Mouse (Mus musculus) kidney, embryonic 15.5 days (tissue): ENCODE measurements around the gene Gm38655. TPM values are rescaled to one million over a fixed set of nuclear protein-coding genes. Genes with fewer than 3 reads are reported as not detected.

ENCODE experiments used
- ATAC-seq: fragments of 200-750 bp; cut with Nextera tagmentation; replicated peaks from 2 replicates; pipeline ENCODE4 v1.8.0; 2017; ENCODE audit warnings: moderate TSS enrichment; ENCODE audit not compliant: low FRiP score
- H3K27ac ChIP-seq: fragments of 300-500 bp; sonication (generic); 2 replicates; pipeline ENCODE4 v1.5.1; 2015; ENCODE audit warnings: mild to moderate bottlenecking, inconsistent platforms
- H3K27me3 ChIP-seq: fragments of 300-500 bp; sonication (generic); 2 replicates; pipeline ENCODE4 v1.6.1; 2015; ENCODE audit warnings: inconsistent platforms
- H3K36me3 ChIP-seq: fragments of 300-500 bp; sonication (generic); 2 replicates; pipeline ENCODE4 v1.6.1; 2015; ENCODE audit warnings: inconsistent platforms
- H3K4me1 ChIP-seq: fragments of 300-500 bp; sonication (generic); 2 replicates; pipeline ENCODE4 v1.6.1; 2015; ENCODE audit warnings: inconsistent platforms
- H3K4me2 ChIP-seq: fragments of 300-500 bp; sonication (generic); 2 replicates; pipeline ENCODE4 v1.6.1; 2015; ENCODE audit warnings: moderate library complexity, mild to moderate bottlenecking, inconsistent platforms
- H3K4me3 ChIP-seq: fragments of 300-500 bp; sonication (generic); replicated peaks from 2 replicates; pipeline ENCODE4 v1.5.1; 2015; ENCODE audit warnings: mild to moderate bottlenecking, inconsistent platforms
- H3K9ac ChIP-seq: fragments of 300-500 bp; sonication (generic); 2 replicates; pipeline ENCODE4 v1.6.1; 2015; ENCODE audit warnings: mild to moderate bottlenecking, inconsistent platforms
- H3K9me3 ChIP-seq: fragments of 300-500 bp; sonication (generic); replicated peaks from 2 replicates; pipeline ENCODE4 v1.6.1; 2016; ENCODE audit warnings: inconsistent platforms
- WGBS: fragments of 180-500 bp; shearing (Covaris S2); methylation state at CpG from one replicate; pipeline ENCODE4 v1.1.7; 2015; ENCODE audit warnings: mixed read lengths; 5-methylcytosine and 5-hydroxymethylcytosine counted together
- polyA plus RNA-seq: library from polyadenylated mRNA; unstranded; fragments of >200 nt; fragmentation: Nextera tagmentation; extraction: Ambion mirVana; gene quantifications from 2 replicates; pipeline ENCODE4 v1.2.1, GENCODE M21; 2015

The Gm38655 gene
- polyA plus RNA-seq, 1 experiment from 2014 or later = not detected

DNA sequence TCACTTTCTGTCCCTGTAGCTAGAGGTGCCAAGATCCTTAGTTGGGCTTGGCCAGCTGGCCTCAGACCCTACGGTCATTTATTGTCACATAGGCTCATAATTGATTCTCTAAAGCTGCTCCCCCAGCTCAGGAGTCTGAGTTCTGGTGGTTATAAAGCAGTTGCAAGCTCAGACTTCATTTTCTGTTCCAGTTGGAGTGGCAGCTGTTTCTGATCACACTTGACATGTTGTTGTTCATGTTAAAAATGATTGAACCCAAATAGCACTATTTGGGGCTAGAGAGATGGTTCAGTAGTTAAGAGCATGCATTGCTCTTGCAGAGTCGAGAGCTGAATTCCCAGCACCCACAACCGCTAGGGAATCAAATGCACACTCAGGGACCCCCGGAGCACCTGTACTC lies 34.7 kb upstream of the Gm38655 start:
- 85% methylated on average over 4 of the region's 4 CpGs for WGBS
- Histone ChIP-seq H3K4me3 (no peak overlapping the region), H3K36me3 (peaks cover 96% of the 10 kb centered on the region), H3K4me2 (no peak overlapping the region), H3K9ac (no peak overlapping the region), H3K27me3 (no peaks in the 10 kb centered on the region), H3K9me3 (no peaks in the 10 kb centered on the region), H3K27ac (no peak overlapping the region), H3K4me1 (no peaks in the 10 kb centered on the region)
- ATAC-seq = no peak

DNA sequence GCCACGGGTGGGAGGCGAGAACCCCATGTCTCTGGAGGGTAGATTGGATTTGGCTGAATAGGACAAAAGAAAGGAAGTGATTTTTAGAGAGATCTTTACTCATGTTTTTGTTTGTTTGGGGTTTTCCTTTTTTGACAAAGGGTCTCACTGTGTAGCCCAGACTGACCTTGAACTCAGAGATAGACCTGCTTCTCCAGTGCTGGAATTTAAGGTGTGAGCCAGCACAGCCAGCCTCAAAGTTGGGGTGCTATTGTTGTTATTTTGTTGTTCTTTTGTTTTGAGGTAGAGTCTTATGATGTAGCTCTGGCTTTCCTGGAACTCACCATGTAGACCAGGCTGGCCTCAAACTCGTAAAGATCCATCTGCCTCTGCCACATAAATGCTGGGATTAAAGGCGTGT lies 27.1 kb upstream of the Gm38655 start:
- Histone ChIP-seq H3K27me3 (no peaks in the 10 kb centered on the region), H3K9me3 (no peaks in the 10 kb centered on the region), H3K4me2 (no peak overlapping the region), H3K4me1 (no peaks in the 10 kb centered on the region), H3K9ac (no peak overlapping the region), H3K27ac (no peak overlapping the region), H3K4me3 (no peak overlapping the region), H3K36me3 (peaks cover 91% of the 10 kb centered on the region)
- ATAC-seq = no peak
- 91% methylated on average over 4 of the region's 4 CpGs for WGBS

DNA sequence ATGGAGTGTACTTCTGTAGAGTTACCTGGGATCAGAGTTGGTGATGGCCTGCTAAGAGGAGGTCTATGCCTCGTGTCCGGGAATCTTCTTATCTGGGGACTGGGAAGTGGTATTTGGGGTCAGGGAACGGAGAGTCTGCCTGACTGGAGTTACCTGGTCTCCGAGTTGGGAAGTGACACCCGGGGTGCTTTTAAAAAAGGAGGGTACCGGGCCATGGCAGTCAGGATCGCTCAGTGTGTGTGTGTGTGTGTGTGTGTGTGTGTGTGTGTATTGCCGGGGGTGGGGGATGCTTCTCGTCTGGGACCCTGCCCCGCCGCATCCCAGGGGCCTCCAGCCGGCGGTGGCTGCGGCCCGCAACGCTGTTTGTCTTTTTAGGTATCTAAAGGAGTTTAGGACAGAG lies 13.8 kb upstream of the Gm38655 start:
- H3K36me3 ChIP-seq = peaks cover 44% of the 10 kb centered on the region
- H3K4me3 ChIP-seq = peak overlapping the region; percentile 98
- H3K27me3 ChIP-seq = no peaks in the 10 kb centered on the region
- ATAC-seq = no peak
- H3K27ac ChIP-seq = no peak overlapping the region
- peaks cover 30% of the 10 kb centered on the region for H3K4me1 ChIP-seq
- H3K9ac ChIP-seq = peak overlapping the region; percentile 91
- H3K9me3 ChIP-seq = no peaks in the 10 kb centered on the region
- H3K4me2 ChIP-seq = peak overlapping the region; percentile 81
- WGBS = under 1% methylated on average over 15 of the region's 16 CpGs

DNA sequence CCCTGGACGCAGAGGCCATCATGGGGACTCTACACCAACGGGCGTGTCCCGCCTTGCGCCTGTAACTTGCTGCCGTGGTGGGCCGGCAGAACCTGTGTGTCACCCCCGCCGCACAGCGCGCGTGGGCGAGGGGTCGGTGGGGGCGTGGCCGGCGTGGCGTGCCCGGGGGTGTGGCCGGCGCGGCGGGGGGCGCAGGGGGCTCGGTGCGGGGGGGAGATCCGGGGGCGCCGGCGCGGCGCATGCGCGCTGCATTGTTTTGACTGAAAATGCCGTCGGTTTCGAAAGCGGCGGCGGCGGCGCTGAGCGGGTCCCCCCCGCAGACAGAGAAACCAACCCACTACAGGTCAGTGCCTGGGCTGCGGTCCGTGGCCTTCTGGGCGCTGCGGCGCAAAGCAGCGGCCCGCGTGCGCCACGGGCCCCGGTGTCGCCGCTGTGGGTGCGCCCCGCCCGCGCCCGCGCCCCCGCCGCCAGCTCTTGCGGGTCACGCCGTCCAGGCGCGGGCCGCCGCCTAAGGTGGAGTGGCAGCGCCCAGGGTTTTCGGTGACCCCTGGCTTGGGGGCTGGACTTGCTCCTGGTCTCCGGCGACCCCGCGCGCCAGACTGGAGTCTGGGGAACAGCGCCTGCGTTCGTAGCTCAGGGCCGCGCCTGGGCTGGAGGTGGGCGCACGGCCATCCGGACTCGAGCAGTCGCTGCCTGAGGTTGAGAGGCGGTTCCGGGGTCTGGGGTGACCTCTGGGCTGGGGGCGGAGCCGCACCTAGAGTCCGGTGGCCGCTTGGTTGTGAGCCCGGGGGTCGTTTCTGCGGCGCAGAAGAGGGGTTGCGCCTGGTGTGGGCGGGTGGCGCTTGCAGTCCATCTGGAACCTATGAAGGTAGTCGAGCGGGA lies 13.1 kb upstream of the Gm38655 start, which contains the start of gene Unkl:
Gene Unkl (plus strand): TSS at position 248 of the 882 bp plus-strand sequence.
- Histone ChIP-seq H3K4me1 (peaks cover 35% of the 10 kb centered on the region), H3K27ac (peak within 1 kb of the TSS; percentile 90), H3K27me3 (no peaks in the 10 kb centered on the region), H3K4me3 (peak within 1 kb of the TSS; percentile 98), H3K36me3 (peaks cover 37% of the 10 kb centered on the region), H3K9me3 (no peaks in the 10 kb centered on the region), H3K4me2 (peak within 1 kb of the TSS; percentile 81), H3K9ac (peak within 1 kb of the TSS; percentile 91)
- ATAC-seq = peak; percentile 61
- WGBS = under 1% methylated on average over 97 of the region's 104 CpGs

DNA sequence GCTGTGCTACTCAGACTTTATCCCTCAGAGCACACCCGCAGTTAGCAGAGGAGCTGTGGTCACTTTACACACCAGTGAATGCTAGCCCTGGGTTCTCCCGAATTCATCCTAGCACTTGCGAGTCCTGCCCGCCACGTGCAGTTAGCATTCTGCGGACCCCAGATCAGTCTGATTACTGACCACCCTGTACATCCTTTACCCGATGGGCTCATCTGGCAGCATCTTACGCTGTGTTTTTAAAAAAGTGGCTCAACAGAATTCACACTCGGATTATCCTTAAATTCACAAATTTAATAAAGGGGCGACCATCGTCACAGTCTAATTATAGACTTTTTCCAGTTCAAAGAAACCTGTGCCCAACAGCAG lies 12.5 kb upstream of the Gm38655 start:
- peak overlapping the region; percentile 98 for H3K4me3 ChIP-seq
- H3K36me3 ChIP-seq = peaks cover 31% of the 10 kb centered on the region
- H3K4me1 ChIP-seq = peaks cover 39% of the 10 kb centered on the region
- H3K9ac ChIP-seq = peak overlapping the region; percentile 91
- peak overlapping the region; percentile 81 for H3K4me2 ChIP-seq
- no peaks in the 10 kb centered on the region for H3K27me3 ChIP-seq
- no peaks in the 10 kb centered on the region for H3K9me3 ChIP-seq
- H3K27ac ChIP-seq = peak overlapping the region; percentile 90
- no peak for ATAC-seq
- WGBS = 4% methylated on average over 11 of the region's 11 CpGs

DNA sequence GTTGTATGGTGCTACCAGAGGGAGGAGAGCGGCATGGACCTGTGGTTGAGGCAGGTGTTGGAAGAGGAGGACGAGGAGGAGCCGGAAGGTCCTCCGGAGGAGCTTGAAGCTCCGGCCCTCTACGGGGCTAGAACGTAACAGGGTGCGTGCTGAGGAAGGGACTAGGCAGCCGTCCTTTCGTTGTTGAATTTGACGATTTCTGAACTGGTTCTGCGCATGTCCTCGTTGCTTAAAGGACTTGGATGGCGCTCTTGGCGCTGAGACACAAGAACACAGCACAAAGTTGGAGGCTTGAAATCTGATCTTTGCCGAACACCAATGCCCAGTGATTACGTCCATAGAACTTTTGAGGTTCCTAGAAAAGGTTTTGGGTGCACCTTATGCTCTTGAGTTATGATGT lies 9.7 kb upstream of the Gm38655 start:
- H3K4me1 ChIP-seq = peaks cover 39% of the 10 kb centered on the region
- no peaks in the 10 kb centered on the region for H3K9me3 ChIP-seq
- H3K27ac ChIP-seq = peak overlapping the region; percentile 97
- H3K27me3 ChIP-seq = 0 out of 2 replicates have a peak, but pooled peaks cover 17% of the 10 kb centered on the region
- 8% methylated on average over 17 of the region's 17 CpGs for WGBS
- H3K9ac ChIP-seq = peak overlapping the region; percentile 74
- H3K4me3 ChIP-seq = peak overlapping the region; percentile 65
- H3K4me2 ChIP-seq = peak overlapping the region; percentile 95
- peaks cover 10% of the 10 kb centered on the region for H3K36me3 ChIP-seq
- 0 out of 2 replicates have a peak, but pooled peaks have one; percentile 6 for ATAC-seq

DNA sequence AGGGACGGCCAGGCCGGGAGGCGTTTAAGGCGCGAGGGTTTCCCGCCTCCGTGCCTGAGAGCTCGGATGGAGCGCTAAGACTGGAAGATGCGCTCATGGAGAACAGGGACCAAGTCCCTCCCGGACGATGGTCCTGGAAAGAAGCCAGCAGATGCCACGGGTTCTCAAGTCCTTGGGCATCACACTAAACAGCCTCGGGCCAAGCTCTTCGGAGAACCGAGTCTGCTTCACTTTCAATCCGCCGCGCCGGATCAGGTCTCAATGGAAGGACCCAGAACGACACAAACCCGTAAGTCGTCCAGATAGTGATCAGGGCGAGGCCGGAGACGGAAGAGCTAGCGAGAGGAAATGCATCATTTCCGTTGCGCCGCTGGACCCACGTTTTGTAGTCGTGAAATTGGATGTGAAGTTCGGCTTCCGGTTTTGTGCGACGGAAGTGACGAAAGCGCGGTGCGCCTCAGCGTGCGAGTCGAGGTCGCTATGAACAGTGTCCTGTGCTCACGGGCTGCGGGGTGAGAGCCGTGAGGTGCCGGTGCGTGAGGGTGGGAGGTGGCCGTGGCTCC lies 8.9 kb upstream of the Gm38655 start, which contains the start of gene BC003965:
Gene BC003965 (plus strand): TSS at position 426 of the 563 bp plus-strand sequence.
- Histone ChIP-seq H3K4me3 (peak within 1 kb of the TSS; percentile 65), H3K27ac (peak within 1 kb of the TSS; percentile 97), H3K9me3 (no peaks in the 10 kb centered on the region), H3K36me3 (peaks cover 10% of the 10 kb centered on the region), H3K9ac (peak within 1 kb of the TSS; percentile 74), H3K27me3 (0 out of 2 replicates have a peak, but pooled peaks cover 17% of the 10 kb centered on the region), H3K4me2 (peak within 1 kb of the TSS; percentile 95), H3K4me1 (peaks cover 31% of the 10 kb centered on the region)
- WGBS = under 1% methylated on average over 50 of the region's 50 CpGs
- peak; percentile 78 for ATAC-seq

DNA sequence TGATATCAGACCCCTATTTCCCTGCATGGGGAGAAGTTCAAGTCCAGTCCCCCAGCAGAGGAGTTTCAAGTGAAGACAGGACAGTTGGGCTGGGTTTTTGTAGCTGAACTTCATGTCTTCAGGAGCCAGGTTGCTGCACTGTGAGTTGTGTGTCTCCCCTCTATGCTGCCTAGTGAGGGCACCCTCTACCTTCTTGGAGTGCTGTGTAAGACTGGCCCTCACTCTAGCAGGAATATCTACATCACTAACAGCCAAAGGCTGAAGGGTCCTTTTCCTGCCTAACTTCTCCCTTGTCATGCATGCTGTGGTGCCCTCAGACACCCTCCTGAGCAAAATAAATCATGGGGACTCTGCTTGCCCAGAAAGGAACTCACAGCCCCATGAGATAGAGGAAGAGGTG lies 8.0 kb upstream of the Gm38655 start:
- Histone ChIP-seq H3K9me3 (no peaks in the 10 kb centered on the region), H3K36me3 (peaks cover 10% of the 10 kb centered on the region), H3K27ac (no peak overlapping the region), H3K4me3 (peak overlapping the region; percentile 65), H3K4me2 (peak overlapping the region; percentile 92), H3K27me3 (0 out of 2 replicates have a peak, but pooled peaks cover 22% of the 10 kb centered on the region), H3K4me1 (peaks cover 29% of the 10 kb centered on the region), H3K9ac (no peak overlapping the region)
- ATAC-seq = no peak

DNA sequence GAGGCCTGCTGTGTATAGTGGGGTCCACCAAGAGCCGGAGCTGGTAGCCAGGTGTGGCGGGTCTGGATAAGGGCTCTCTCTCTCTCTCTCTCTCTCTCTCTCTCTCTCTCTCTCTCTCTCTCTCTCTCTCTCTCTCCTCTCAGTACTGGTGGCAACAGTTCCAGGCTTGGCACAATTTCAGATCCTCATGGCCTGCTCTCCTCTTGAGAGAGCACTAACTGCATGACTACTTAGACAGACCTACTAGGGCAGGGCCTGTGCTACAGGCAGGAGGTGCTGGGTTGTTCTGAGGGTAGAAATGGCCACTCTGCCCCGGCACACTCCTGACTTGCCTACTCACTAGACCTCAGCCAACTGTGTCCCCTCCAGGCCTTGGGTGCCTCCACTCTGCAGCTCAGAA lies 2.7 kb downstream of the Gm38655 start:
- Histone ChIP-seq H3K27ac (no peak overlapping the region), H3K36me3 (no peaks in the 10 kb centered on the region), H3K4me3 (no peak overlapping the region), H3K4me1 (no peaks in the 10 kb centered on the region), H3K27me3 (no peaks in the 10 kb centered on the region), H3K9me3 (no peaks in the 10 kb centered on the region), H3K4me2 (no peak overlapping the region), H3K9ac (no peak overlapping the region)
- WGBS = 84% methylated on average over 3 of the region's 3 CpGs
- ATAC-seq = no peak

DNA sequence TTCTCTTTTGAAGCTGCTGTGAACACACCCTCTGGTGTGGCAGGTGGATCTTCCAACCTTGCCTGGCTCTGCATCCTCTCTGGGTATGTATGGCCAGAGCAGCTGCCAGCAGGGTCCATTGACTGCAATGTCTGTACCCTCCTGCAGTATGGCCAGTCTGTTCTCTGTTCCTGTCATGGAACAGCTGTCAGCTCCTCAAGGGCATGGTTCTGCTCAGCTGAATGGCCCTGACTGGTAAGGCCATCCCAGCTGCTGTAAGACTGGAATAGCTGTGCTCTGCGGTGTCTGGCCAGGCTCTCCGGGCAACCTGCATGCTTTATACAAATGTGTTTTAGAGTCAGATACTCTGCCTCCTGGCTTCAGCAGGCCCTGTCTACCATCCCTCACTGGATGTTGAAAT lies 5.6 kb downstream of the Gm38655 start:
- no peaks in the 10 kb centered on the region for H3K9me3 ChIP-seq
- H3K4me2 ChIP-seq = no peak overlapping the region
- no peak for ATAC-seq
- no peaks in the 10 kb centered on the region for H3K36me3 ChIP-seq
- no peak overlapping the region for H3K9ac ChIP-seq
- H3K4me3 ChIP-seq = no peak overlapping the region
- no peaks in the 10 kb centered on the region for H3K27me3 ChIP-seq
- 96% methylated on average over 2 of the region's 2 CpGs for WGBS
- no peaks in the 10 kb centered on the region; the same call in 1 of the 2 replicates for H3K4me1 ChIP-seq
- no peak overlapping the region for H3K27ac ChIP-seq

DNA sequence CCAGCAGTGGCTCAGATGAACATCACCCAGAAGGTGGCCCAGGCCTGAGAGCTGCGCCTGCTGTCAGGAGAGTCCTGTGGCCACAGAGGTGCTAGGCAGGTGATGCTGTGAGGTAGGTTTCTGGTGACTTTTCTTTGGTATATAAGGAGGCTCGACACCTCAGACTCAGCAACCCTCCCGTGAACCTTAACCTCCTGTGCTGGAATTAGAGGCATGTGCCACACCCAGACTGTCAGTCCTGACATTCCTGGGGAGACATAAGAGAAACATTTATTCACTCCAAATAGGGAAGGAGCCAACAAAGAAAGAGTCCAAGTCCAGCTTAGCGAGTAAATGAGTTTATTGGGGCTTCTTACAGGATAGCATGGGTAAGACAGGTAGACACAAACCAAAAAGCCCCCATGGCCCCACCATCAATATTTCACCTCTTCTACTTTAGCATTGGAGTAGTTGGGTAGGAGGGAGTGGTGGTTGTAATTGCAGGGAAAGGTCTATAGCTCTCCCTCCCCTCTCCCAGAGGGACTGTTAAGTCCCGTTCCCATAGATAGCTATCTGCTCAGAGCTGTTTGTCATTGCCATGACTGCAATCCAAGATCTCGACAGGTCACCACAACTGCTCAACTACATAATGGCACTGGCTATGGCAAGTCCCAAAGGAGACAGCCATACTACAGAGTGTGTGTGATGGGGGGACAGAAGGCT lies 9.2 kb downstream of the Gm38655 start:
- no peak overlapping the region for H3K27ac ChIP-seq
- H3K4me1 ChIP-seq = no peaks in the 10 kb centered on the region; the same call in 1 of the 2 replicates
- H3K4me2 ChIP-seq = no peak overlapping the region
- H3K27me3 ChIP-seq = no peaks in the 10 kb centered on the region
- H3K9me3 ChIP-seq = no peaks in the 10 kb centered on the region
- WGBS = 42% methylated on average over 6 of the region's 6 CpGs
- no peak for ATAC-seq
- H3K9ac ChIP-seq = no peak overlapping the region
- H3K4me3 ChIP-seq = no peak overlapping the region
- peaks cover 8% of the 10 kb centered on the region for H3K36me3 ChIP-seq

DNA sequence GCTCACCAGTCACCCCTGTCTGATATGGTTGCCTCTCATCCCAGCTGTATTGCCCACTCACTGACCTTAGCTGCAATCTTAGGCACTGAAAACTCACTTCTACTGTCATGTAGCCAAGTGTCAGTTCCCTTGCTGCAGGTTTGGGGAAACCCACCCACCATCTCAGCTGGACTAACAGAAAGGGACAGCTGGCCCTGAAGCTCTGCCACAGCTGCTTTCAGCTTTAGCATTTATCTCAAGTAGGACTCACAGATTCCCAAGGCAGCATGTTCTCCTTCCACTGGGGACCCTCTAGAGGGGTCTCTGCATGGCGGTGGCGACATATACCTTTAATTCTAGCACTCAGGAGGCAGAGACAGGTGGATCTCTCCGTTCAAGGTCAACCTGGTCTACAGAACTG lies 10.5 kb downstream of the Gm38655 start:
- Histone ChIP-seq H3K9ac (no peak overlapping the region), H3K36me3 (peaks cover 22% of the 10 kb centered on the region), H3K4me1 (no peaks in the 10 kb centered on the region; the same call in 1 of the 2 replicates), H3K27ac (no peak overlapping the region), H3K27me3 (no peaks in the 10 kb centered on the region), H3K4me3 (no peak overlapping the region), H3K4me2 (no peak overlapping the region), H3K9me3 (no peaks in the 10 kb centered on the region)
- WGBS = 88% methylated on average over 3 of the region's 3 CpGs
- no peak for ATAC-seq
